Mouse (Mus musculus) midbrain, embryonic 16.5 days (tissue): ENCODE data around the gene Gprc5d. TPM values are rescaled to one million over a fixed set of nuclear protein-coding genes. Genes with fewer than 3 reads are reported as not detected.
A peak's percentile ranks its signal among the peaks of the same experiment; 100 is the strongest.

Experiments used
- ATAC-seq: fragments of 200-750 bp; cut with Nextera tagmentation; 2 replicates; pipeline ENCODE4 v1.8.0; 2017; ENCODE audit warnings: moderate TSS enrichment
- H3K27ac ChIP-seq: fragments of 300-500 bp; sonication (generic); 2 replicates; pipeline ENCODE4 v1.5.1; 2014; ENCODE audit warnings: mild to moderate bottlenecking, low read length, mixed read lengths
- H3K27me3 ChIP-seq: fragments of 300-500 bp; sonication (generic); 2 replicates; pipeline ENCODE4 v1.6.1; 2014; ENCODE audit warnings: low read depth, low read length, mixed read lengths; ENCODE audit not compliant: control insufficient read depth, insufficient read depth
- H3K36me3 ChIP-seq: fragments of 300-500 bp; sonication (generic); 2 replicates; pipeline ENCODE4 v1.6.1; 2014; ENCODE audit warnings: mild to moderate bottlenecking, low read length, moderate library complexity, mixed read lengths; ENCODE audit not compliant: control insufficient read depth, insufficient read depth
- H3K4me1 ChIP-seq: fragments of 300-500 bp; sonication (generic); 2 replicates; pipeline ENCODE4 v1.6.1; 2014; ENCODE audit warnings: mild to moderate bottlenecking, low read length, mixed read lengths; ENCODE audit not compliant: control insufficient read depth, insufficient read depth
- H3K4me2 ChIP-seq: fragments of 300-500 bp; sonication (generic); 2 replicates; pipeline ENCODE4 v1.6.1; 2014; ENCODE audit warnings: mild to moderate bottlenecking, low read length, mixed read lengths
- H3K4me3 ChIP-seq: fragments of 300-500 bp; sonication (generic); 2 replicates; pipeline ENCODE4 v1.5.1; 2014; ENCODE audit warnings: low read depth, mild to moderate bottlenecking, low read length, moderate library complexity, mixed read lengths
- H3K9ac ChIP-seq: fragments of 300-500 bp; sonication (generic); 2 replicates; pipeline ENCODE4 v1.6.1; 2014; ENCODE audit warnings: low read depth, low read length, mixed read lengths
- H3K9me3 ChIP-seq: fragments of 300-500 bp; sonication (generic); replicated peaks from 2 replicates; pipeline ENCODE4 v1.6.1; 2014; ENCODE audit warnings: mild to moderate bottlenecking, low read length, mixed read lengths; ENCODE audit not compliant: control insufficient read depth, poor library complexity, severe bottlenecking
- WGBS: fragments of 180-500 bp; shearing (Covaris S2); extraction: QIAGEN DNeasy Blood & Tissue Kit; methylation state at CpG from one replicate; pipeline ENCODE4 v1.1.7; 2014; 5-methylcytosine and 5-hydroxymethylcytosine counted together
- polyA plus RNA-seq: library from polyadenylated mRNA; unstranded; fragments of >200 nt; fragmentation: Nextera tagmentation; extraction: Ambion mirVana; gene quantifications from 2 replicates; pipeline ENCODE4 v1.2.1, GENCODE M21; 2015

Gprc5d gene
- polyA plus RNA-seq, 1 experiment from 2014 or later: not detected

GRCm38 (mm10) chr6:135090661-135091060 lies 27.4 kb downstream of the Gprc5d start:
- Histone ChIP-seq H3K36me3 (no peaks in the 10 kb centered on the region), H3K9me3 (no peaks in the 10 kb centered on the region), H3K9ac (no peak overlapping the region), H3K27ac (no peak overlapping the region), H3K27me3 (peaks cover 5% of the 10 kb centered on the region; the same call in 1 of the 2 replicates), H3K4me3 (no peak overlapping the region), H3K4me2 (no peak overlapping the region), H3K4me1 (peaks cover 5% of the 10 kb centered on the region)
- ATAC-seq: no peak
- WGBS: 69% methylated on average over 4 of the region's 4 CpGs

- no peak overlapping the region for H3K4me2 ChIP-seq
- peaks cover 5% of the 10 kb centered on the region; the same call in 1 of the 2 replicates for H3K27me3 ChIP-seq
- H3K9ac ChIP-seq: no peak overlapping the region
- ATAC-seq: no peak
- H3K36me3 ChIP-seq: no peaks in the 10 kb centered on the region
- H3K4me3 ChIP-seq: no peak overlapping the region
- H3K9me3 ChIP-seq: no peaks in the 10 kb centered on the region
- 13% methylated on average over 8 of the region's 8 CpGs for WGBS
- peaks cover 5% of the 10 kb centered on the region for H3K4me1 ChIP-seq
- no peak overlapping the region for H3K27ac ChIP-seq
Observed at GRCm38 (mm10) chr6:135089786-135090185, 28.3 kb downstream of the Gprc5d start.

GRCm38 (mm10) chr6:135087721-135088451 lies 30.2 kb downstream of the Gprc5d start:
- H3K9ac ChIP-seq: 0 out of 2 replicates have a peak overlapping the region, but pooled peaks have one; percentile 39
- peaks cover 5% of the 10 kb centered on the region for H3K4me1 ChIP-seq
- peaks cover 5% of the 10 kb centered on the region; the same call in 1 of the 2 replicates for H3K27me3 ChIP-seq
- no peaks in the 10 kb centered on the region for H3K9me3 ChIP-seq
- 21% methylated on average over 19 of the region's 19 CpGs for WGBS
- peak overlapping the region; percentile 41 for H3K4me2 ChIP-seq
- H3K4me3 ChIP-seq: no peak overlapping the region
- no peaks in the 10 kb centered on the region for H3K36me3 ChIP-seq
- H3K27ac ChIP-seq: no peak overlapping the region
- ATAC-seq: peak; percentile 90

GRCm38 (mm10) chr6:135085703-135086102 lies 32.4 kb downstream of the Gprc5d start:
- no peak for ATAC-seq
- Histone ChIP-seq H3K27ac (no peak overlapping the region), H3K4me1 (peaks cover 5% of the 10 kb centered on the region), H3K9ac (no peak overlapping the region), H3K36me3 (no peaks in the 10 kb centered on the region), H3K27me3 (peaks cover 5% of the 10 kb centered on the region; the same call in 1 of the 2 replicates), H3K9me3 (no peaks in the 10 kb centered on the region), H3K4me3 (no peak overlapping the region), H3K4me2 (no peak overlapping the region)
- 95% methylated on average over 1 of the region's 1 CpGs for WGBS

- Histone ChIP-seq H3K4me2 (no peak overlapping the region), H3K27ac (no peak overlapping the region), H3K4me1 (peaks cover 5% of the 10 kb centered on the region), H3K4me3 (no peak overlapping the region), H3K36me3 (no peaks in the 10 kb centered on the region), H3K9me3 (no peaks in the 10 kb centered on the region), H3K9ac (no peak overlapping the region), H3K27me3 (peaks cover under 1% of the 10 kb centered on the region; the same call in 1 of the 2 replicates)
- no peak for ATAC-seq
- 72% methylated on average over 10 of the region's 10 CpGs for WGBS
Observed at GRCm38 (mm10) chr6:135083991-135084502, 34.0 kb downstream of the Gprc5d start.

GRCm38 (mm10) chr6:135078420-135078819 lies 39.7 kb downstream of the Gprc5d start:
- Histone ChIP-seq H3K27me3 (no peaks in the 10 kb centered on the region), H3K9ac (no peak overlapping the region), H3K27ac (no peak overlapping the region), H3K4me2 (no peak overlapping the region), H3K4me3 (no peak overlapping the region), H3K36me3 (no peaks in the 10 kb centered on the region), H3K4me1 (no peaks in the 10 kb centered on the region), H3K9me3 (no peaks in the 10 kb centered on the region)
- 52% methylated on average over 12 of the region's 12 CpGs for WGBS
- no peak for ATAC-seq

- H3K4me1 ChIP-seq: no peaks in the 10 kb centered on the region
- no peaks in the 10 kb centered on the region for H3K36me3 ChIP-seq
- no peaks in the 10 kb centered on the region for H3K9me3 ChIP-seq
- WGBS: 51% methylated on average over 3 of the region's 3 CpGs
- H3K9ac ChIP-seq: no peak overlapping the region
- H3K4me2 ChIP-seq: no peak overlapping the region
- no peak for ATAC-seq
- H3K27ac ChIP-seq: no peak overlapping the region
- no peaks in the 10 kb centered on the region for H3K27me3 ChIP-seq
- H3K4me3 ChIP-seq: no peak overlapping the region
Observed at GRCm38 (mm10) chr6:135076202-135076601, 41.9 kb downstream of the Gprc5d start.

GRCm38 (mm10) chr6:135074405-135074947 lies 43.6 kb downstream of the Gprc5d start:
- H3K4me3 ChIP-seq: no peak overlapping the region
- H3K9ac ChIP-seq: no peak overlapping the region
- H3K27me3 ChIP-seq: no peaks in the 10 kb centered on the region
- no peaks in the 10 kb centered on the region for H3K9me3 ChIP-seq
- H3K4me1 ChIP-seq: no peaks in the 10 kb centered on the region
- no peak for ATAC-seq
- no peak overlapping the region for H3K27ac ChIP-seq
- no peak overlapping the region for H3K4me2 ChIP-seq
- 83% methylated on average over 6 of the region's 6 CpGs for WGBS
- no peaks in the 10 kb centered on the region for H3K36me3 ChIP-seq

GRCm38 (mm10) chr6:135070347-135070746 lies 47.7 kb downstream of the Gprc5d start:
- Histone ChIP-seq H3K4me1 (peaks cover 4% of the 10 kb centered on the region), H3K27me3 (peaks cover 12% of the 10 kb centered on the region), H3K4me2 (no peak overlapping the region), H3K9me3 (no peaks in the 10 kb centered on the region), H3K4me3 (no peak overlapping the region), H3K36me3 (no peaks in the 10 kb centered on the region), H3K27ac (no peak overlapping the region), H3K9ac (no peak overlapping the region)
- ATAC-seq: no peak
- 65% methylated on average over 2 of the region's 2 CpGs for WGBS
